In the genomic region with DNA sequence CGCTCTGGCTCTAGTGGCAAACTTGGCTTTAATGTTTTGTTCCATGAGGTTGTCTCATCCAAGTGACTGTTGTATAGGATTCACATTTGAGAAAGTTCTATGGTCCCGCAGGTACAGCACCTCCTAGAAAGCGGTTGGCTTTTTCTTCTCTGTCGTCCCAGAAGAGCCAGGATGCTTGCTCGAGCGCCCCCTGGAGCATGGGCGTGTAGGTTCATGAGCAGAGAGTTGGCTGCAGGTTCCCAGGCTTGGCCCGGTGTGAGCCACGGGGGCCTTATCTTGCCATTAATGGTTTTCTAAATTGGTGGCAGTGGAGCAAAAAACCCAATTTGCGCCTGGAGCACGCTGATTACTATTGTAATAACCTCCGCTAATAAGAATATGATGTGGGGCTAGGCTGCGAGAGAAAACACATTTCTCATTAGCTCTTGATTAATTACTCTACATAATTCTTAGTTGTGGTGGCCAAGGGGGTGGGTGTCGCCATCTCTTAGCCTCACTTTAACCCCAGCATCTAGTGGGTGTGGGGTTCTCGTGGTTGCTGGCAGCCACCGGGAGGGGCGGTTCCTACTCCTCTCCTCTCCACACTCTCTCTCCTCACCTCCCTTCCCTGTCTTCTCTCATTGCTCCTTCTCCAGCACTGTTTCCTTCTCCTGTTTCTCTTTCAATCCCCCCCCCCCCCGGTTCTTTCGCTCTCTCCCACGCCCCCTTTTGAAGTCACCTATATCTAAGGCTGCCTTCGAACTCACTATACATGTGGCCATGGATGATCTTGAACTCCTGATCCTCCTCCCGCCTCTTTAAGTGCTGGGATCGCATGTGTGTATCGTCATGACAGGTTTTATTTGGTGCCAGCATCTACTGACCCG, we compare ENCODE assay signal across 10 mouse cellular contexts. TPM values are rescaled to one million over a fixed set of nuclear protein-coding genes. Genes with fewer than 3 reads are reported as not detected.
DNase-seq lines count a peak whose midpoint lies in the region; ATAC-seq and TF ChIP-seq lines count a peak whose summit lies in the region.
"Had no signal": no experiment of that assay in that cellular context is flagged by ENCODE, and none has a peak within 500 bp of the region (broad histone marks: within the 10 kb centered on the region; RNA-seq: fewer than 3 reads in every experiment).

No protein-coding gene starts in this region.

- H3K4me3 ChIP-seq in CH12.LX (replicated peaks in 1 of 3; ENCODE audit: low read depth in 2 of 3, low read length in 2 of 3, poor library complexity in 1 of 3) = no peak overlapping the region
- H3K4me3 ChIP-seq in embryonic facial prominence, embryonic 12.5 days = no peak overlapping the region
- H3K4me3 ChIP-seq in limb, embryonic 10.5 days = peak overlapping the region; percentile 50
- H3K4me3 ChIP-seq in olfactory bulb, adult 2 months (ENCODE audit: insufficient read depth, low read depth, low read length) = no peak overlapping the region

- peaks cover 4% of the 10 kb centered on the region for H3K9me3 ChIP-seq in CH12.LX (replicated peaks; ENCODE audit: low read length)
- no peaks in the 10 kb centered on the region for H3K9me3 ChIP-seq in embryonic facial prominence, embryonic 12.5 days
- no peaks in the 10 kb centered on the region for H3K9me3 ChIP-seq in limb, embryonic 10.5 days (replicated peaks)

- H3K9ac ChIP-seq in CH12.LX (ENCODE audit: insufficient read depth, low read depth) = no peak overlapping the region
- peak overlapping the region; percentile 50; the same call in 1 of the 2 replicates for H3K9ac ChIP-seq in embryonic facial prominence, embryonic 12.5 days

- dilution Hi-C loops in CH12.LX (cut with MboI; ENCODE audit: extremely low pct_ligation_motif_present, extremely low pct_unique_long_range_greater_than_20kb, low sequenced_read_pairs) = no loop called here

- no peak for TF ChIP-seq POLR2A in CH12.LX (IDR thresholded peaks at IDR 0.05; ENCODE audit: low read depth, low read length)
- TF ChIP-seq POLR2A in olfactory bulb, adult 2 months (IDR thresholded peaks at IDR 0.05; ENCODE audit: insufficient read depth, low read depth, low read length) = no peak

- H3K79me2 ChIP-seq in CH12.LX (replicated peaks; ENCODE audit: control insufficient read depth, extremely low read depth, insufficient read depth, poor library complexity, severe bottlenecking) = no peaks in the 10 kb centered on the region

- TF ChIP-seq CTCF in CH12.LX (conservative IDR thresholded peaks at IDR 0.05 in 1 of 2, IDR thresholded peaks at IDR 0.05 in 1 of 2; ENCODE audit: low read depth in 2 of 2, low read length in 2 of 2) = peak in 1 of 2 experiments; percentile 56; a peak in 2 of 4 replicates
- peak; percentile 24; the same call in 1 of the 2 replicates for TF ChIP-seq CTCF in olfactory bulb, adult 2 months (IDR thresholded peaks at IDR 0.05; ENCODE audit: insufficient read depth, low read depth, low read length)

- no peaks in the 10 kb centered on the region for H3K36me3 ChIP-seq in CH12.LX (replicated peaks in 1 of 2; ENCODE audit: control insufficient read depth in 1 of 2, insufficient read depth in 1 of 2, low read length in 1 of 2)
- no peaks in the 10 kb centered on the region for H3K36me3 ChIP-seq in embryonic facial prominence, embryonic 12.5 days
- H3K36me3 ChIP-seq in limb, embryonic 10.5 days = no peaks in the 10 kb centered on the region

- ATAC-seq in embryonic facial prominence, embryonic 12.5 days (ENCODE audit: insufficient number of reproducible peaks, insufficient read depth, low FRiP score, low TSS enrichment) = no peak

- DNase-seq in cerebellum, adult 11-12 months = peak; percentile 49
- no peak for DNase-seq in cerebellum, postnatal 4 days (ENCODE audit: low spot score in 2 of 2)
- DNase-seq in CH12.LX (ENCODE audit: extremely low read depth) = peak; percentile 17
- peak; percentile 57 for DNase-seq in limb, embryonic 10.5 days (ENCODE audit: low spot score)
- DNase-seq in right cerebral cortex, postnatal 36 days (ENCODE audit: low spot score in 2 of 2) = no peak
- no peak for DNase-seq in adrenal gland, postnatal 4 days (ENCODE audit: low spot score in 2 of 2)

- in situ Hi-C loops in CH12.LX (cut with MboI; ENCODE audit: low pct_ligation_motif_present, low pct_unique_long_range_greater_than_20kb, low sequenced_read_pairs) = no loop called here

- H3K4me2 ChIP-seq in CH12.LX (ENCODE audit: insufficient read depth, low read depth, poor library complexity, severe bottlenecking) = no peak overlapping the region
- H3K4me2 ChIP-seq in embryonic facial prominence, embryonic 12.5 days (replicated peaks) = peak overlapping the region; percentile 47; the same call in 1 of the 2 replicates

- no peaks in the 10 kb centered on the region for H3K4me1 ChIP-seq in CH12.LX (ENCODE audit: control insufficient read depth in 1 of 2, insufficient read depth in 2 of 2)
- H3K4me1 ChIP-seq in embryonic facial prominence, embryonic 12.5 days = 0 out of 2 replicates have a peak, but pooled peaks cover 4% of the 10 kb centered on the region
- peaks cover 33% of the 10 kb centered on the region for H3K4me1 ChIP-seq in limb, embryonic 10.5 days
- H3K4me1 ChIP-seq in olfactory bulb, adult 2 months (ENCODE audit: control insufficient read depth, insufficient read depth, low read length) = peaks cover 15% of the 10 kb centered on the region

- TF ChIP-seq EP300 in CH12.LX (IDR thresholded peaks at IDR 0.05; ENCODE audit: low read length) = no peak

- no peak for TF ChIP-seq RAD21 in CH12.LX (IDR thresholded peaks at IDR 0.05; ENCODE audit: low read depth, low read length)

- peaks cover 34% of the 10 kb centered on the region for H3K27me3 ChIP-seq in CH12.LX (replicated peaks)
- H3K27me3 ChIP-seq in embryonic facial prominence, embryonic 12.5 days = no peaks in the 10 kb centered on the region
- peaks cover 22% of the 10 kb centered on the region for H3K27me3 ChIP-seq in limb, embryonic 10.5 days (ENCODE audit: low read depth, poor library complexity, severe bottlenecking)

- no peak overlapping the region for H3K27ac ChIP-seq in CH12.LX (ENCODE audit: insufficient read depth, low read depth)
- H3K27ac ChIP-seq in embryonic facial prominence, embryonic 12.5 days = no peak overlapping the region; the same call in 1 of the 2 replicates
- H3K27ac ChIP-seq in limb, embryonic 10.5 days = peak overlapping the region; percentile 94
- H3K27ac ChIP-seq in olfactory bulb, adult 2 months (ENCODE audit: insufficient read depth, low read depth, low read length) = no peak overlapping the region

- 70% methylated on average over 25 of the region's 25 CpGs for WGBS in embryonic facial prominence, embryonic 12.5 days
- WGBS in limb, embryonic 10.5 days = 53% methylated on average over 25 of the region's 25 CpGs
- 55% methylated on average over 25 of the region's 25 CpGs for WGBS in olfactory bulb, adult 2 months

TF ChIP-seq in CH12.LX, 34 proteins besides CTCF, POLR2A, EP300 and RAD21:
- TF ChIP-seq ETS1 (conservative IDR thresholded peaks at IDR 0.05; ENCODE audit: low read depth, low read length) = no peak
- no peak for TF ChIP-seq SMC3 (IDR thresholded peaks at IDR 0.05; ENCODE audit: low read depth, low read length)
- TF ChIP-seq BHLHE40 (IDR thresholded peaks at IDR 0.05; ENCODE audit: low read depth, low read length) = no peak

RNA-seq across cellular contexts. Expression of a gene that starts 8.2 kb away (rescaled TPM):
- not detected in 2 replicates for total RNA-seq in CH12.LX (2012; rRNA removed)
- total RNA-seq in CH12.LX (2014; rRNA removed) = not detected in 2 replicates
- polyA plus RNA-seq in CH12.LX (2012; ENCODE audit: insufficient read length, low read depth) = not detected in 2 replicates
- polyA plus RNA-seq in embryonic facial prominence, embryonic 12.5 days (2016; fragmentation: Nextera tagmentation; extraction: Ambion mirVana) = not detected in 2 replicates
- polyA plus RNA-seq in limb, embryonic 10.5 days (2016; fragmentation: Nextera tagmentation; extraction: Ambion mirVana) = not detected in 2 replicates
- not detected in 2 replicates for polyA plus RNA-seq in olfactory bulb, adult 2 months (2012; ENCODE audit: insufficient read depth, insufficient read length, low replicate concordance, missing spikeins)
- total RNA-seq in adrenal gland, postnatal 4 days (2021) = not detected
- total RNA-seq: heart, postnatal 14 days had no signal
- polyA plus RNA-seq: C2C12 had no signal

RNA-seq across cellular contexts. Expression of a gene that starts 45.1 kb away (rescaled TPM):
- 15.9 and 18.8 TPM in 2 replicates for total RNA-seq in CH12.LX (2012; rRNA removed)
- total RNA-seq in CH12.LX (2014; rRNA removed) = 13.5 and 14.4 TPM in 2 replicates
- 28.1 and 32.5 TPM in 2 replicates for polyA plus RNA-seq in CH12.LX (2012; ENCODE audit: insufficient read length, low read depth)
- polyA plus RNA-seq in embryonic facial prominence, embryonic 12.5 days (2016; fragmentation: Nextera tagmentation; extraction: Ambion mirVana) = 34.6 and 35.7 TPM in 2 replicates
- polyA plus RNA-seq in limb, embryonic 10.5 days (2016; fragmentation: Nextera tagmentation; extraction: Ambion mirVana) = 36.6 and 37.4 TPM in 2 replicates
- polyA plus RNA-seq in olfactory bulb, adult 2 months (2012; ENCODE audit: insufficient read depth, insufficient read length, low replicate concordance, missing spikeins) = not detected in 2 replicates
- total RNA-seq in adrenal gland, postnatal 4 days (2021) = 10 to 100 TPM; 14.2 to 17.0 TPM

RNA-seq across cellular contexts. Expression of a gene that starts 55.1 kb away (rescaled TPM):
- 46.0 and 57.2 TPM in 2 replicates for total RNA-seq in CH12.LX (2012; rRNA removed)
- 65.7 and 66.8 TPM in 2 replicates for total RNA-seq in CH12.LX (2014; rRNA removed)
- 108 and 111 TPM in 2 replicates for polyA plus RNA-seq in CH12.LX (2012; ENCODE audit: insufficient read length, low read depth)
- 52.6 and 59.5 TPM in 2 replicates for polyA plus RNA-seq in embryonic facial prominence, embryonic 12.5 days (2016; fragmentation: Nextera tagmentation; extraction: Ambion mirVana)
- 77.1 and 80.9 TPM in 2 replicates for polyA plus RNA-seq in limb, embryonic 10.5 days (2016; fragmentation: Nextera tagmentation; extraction: Ambion mirVana)
- not detected in 2 replicates for polyA plus RNA-seq in olfactory bulb, adult 2 months (2012; ENCODE audit: insufficient read depth, insufficient read length, low replicate concordance, missing spikeins)
- total RNA-seq in adrenal gland, postnatal 4 days (2021) = 10 to 100 TPM; 36.4 to 39.4 TPM

RNA-seq across cellular contexts. Expression of a gene that starts 59.5 kb away (rescaled TPM):
- total RNA-seq in CH12.LX (2012; rRNA removed) (0.08 TPM in 1 of 2 replicates, not detected in the other), CH12.LX (2014; rRNA removed) (not detected in 2 replicates)
- polyA plus RNA-seq in CH12.LX (2012; ENCODE audit: insufficient read length, low read depth) = not detected in 2 replicates
- polyA plus RNA-seq in embryonic facial prominence, embryonic 12.5 days (2016; fragmentation: Nextera tagmentation; extraction: Ambion mirVana) = not detected in 2 replicates
- 0.20 TPM in 1 of 2 replicates, not detected in the other for polyA plus RNA-seq in limb, embryonic 10.5 days (2016; fragmentation: Nextera tagmentation; extraction: Ambion mirVana)
- polyA plus RNA-seq in olfactory bulb, adult 2 months (2012; ENCODE audit: insufficient read depth, insufficient read length, low replicate concordance, missing spikeins) = not detected in 2 replicates
- 10 to 100 TPM in 1 of 2 experiments, 1 to 10 TPM in 1; 2.1 to 34.3 TPM for total RNA-seq in adrenal gland, postnatal 4 days (2021)
- total RNA-seq: heart, postnatal 14 days had no signal
- polyA plus RNA-seq: C2C12 had no signal

Comparison
In these comparisons a context has a peak if more than half of its experiments do, and no peak if none do; other contexts are left out.
1. DNase-seq: peak in cerebellum, adult 11-12 months (single experiment), CH12.LX (single experiment) and limb, embryonic 10.5 days (single experiment); none in cerebellum, postnatal 4 days (0 of 2), right cerebral cortex, postnatal 36 days (0 of 2) and adrenal gland, postnatal 4 days (0 of 2).
2. RNA of a gene that starts 45.1 kb away (polyA plus RNA-seq): 36.6 to 37.4 TPM in limb, embryonic 10.5 days, 34.6 to 35.7 TPM in embryonic facial prominence, embryonic 12.5 days and 28.1 to 32.5 TPM in CH12.LX; not detected in olfactory bulb, adult 2 months; every median in the first group is over 10 times any median in the second.